Mouse (Mus musculus): ENCODE measurements at regions not wholly inside any gene's neighbourhood (a gene's known extent, or its start where the extent isn't known, plus 50 kb on each side); places are given as distances from the start of the nearest gene placed in this dataset.

- Histone ChIP-seq H3K27me3 (ENCODE audit: control insufficient read depth, insufficient read depth, low read length) (no peaks in the 10 kb centered on the region), H3K9ac (ENCODE audit: low read depth, low read length) (no peak overlapping the region), H3K36me3 (ENCODE audit: control insufficient read depth, insufficient read depth, low read length) (no peaks in the 10 kb centered on the region), H3K4me1 (ENCODE audit: control insufficient read depth, insufficient read depth, low read length) (peaks cover 19% of the 10 kb centered on the region; the same call in 1 of the 2 replicates), H3K4me3 (ENCODE audit: low read depth, low read length) (no peak overlapping the region), H3K4me2 (no peak overlapping the region), H3K9me3 (replicated peaks; ENCODE audit: control insufficient read depth, low read length) (no peaks in the 10 kb centered on the region), H3K27ac (ENCODE audit: low read depth, low read length) (peak overlapping the region; percentile 79)
- WGBS (ENCODE audit: insufficient replicate concordance) = 74% methylated on average over 4 of the region's 4 CpGs
- ATAC-seq (replicated peaks; ENCODE audit: insufficient number of reproducible peaks, low FRiP score, low TSS enrichment) = no peak
Observed at GRCm38 (mm10) chr4:11885499-11885898, 95.6 kb downstream of the Gm10604 start.

- H3K36me3 ChIP-seq (ENCODE audit: control insufficient read depth, insufficient read depth, low read length) = no peaks in the 10 kb centered on the region
- ATAC-seq (replicated peaks; ENCODE audit: insufficient number of reproducible peaks, low FRiP score, low TSS enrichment) = peak; percentile 73
- no peak overlapping the region for H3K4me3 ChIP-seq (ENCODE audit: low read depth, low read length)
- H3K27me3 ChIP-seq (ENCODE audit: control insufficient read depth, insufficient read depth, low read length) = no peaks in the 10 kb centered on the region
- peak overlapping the region; percentile 79 for H3K27ac ChIP-seq (ENCODE audit: low read depth, low read length)
- WGBS (ENCODE audit: insufficient replicate concordance) = 21% methylated on average over 7 of the region's 7 CpGs
- H3K9ac ChIP-seq (ENCODE audit: low read depth, low read length) = no peak overlapping the region
- H3K4me1 ChIP-seq (ENCODE audit: control insufficient read depth, insufficient read depth, low read length) = peaks cover 19% of the 10 kb centered on the region; the same call in 1 of the 2 replicates
- peak overlapping the region; percentile 31 for H3K4me2 ChIP-seq
- H3K9me3 ChIP-seq (replicated peaks; ENCODE audit: control insufficient read depth, low read length) = no peaks in the 10 kb centered on the region
Observed at GRCm38 (mm10) chr4:11884818-11885217, 96.2 kb downstream of the Gm10604 start.

- 53% methylated on average over 5 of the region's 5 CpGs for WGBS (ENCODE audit: insufficient replicate concordance)
- Histone ChIP-seq H3K36me3 (ENCODE audit: control insufficient read depth, insufficient read depth, low read length) (no peaks in the 10 kb centered on the region), H3K4me2 (no peak overlapping the region), H3K4me3 (ENCODE audit: low read depth, low read length) (no peak overlapping the region), H3K27me3 (ENCODE audit: control insufficient read depth, insufficient read depth, low read length) (no peaks in the 10 kb centered on the region), H3K9ac (ENCODE audit: low read depth, low read length) (no peak overlapping the region), H3K4me1 (ENCODE audit: control insufficient read depth, insufficient read depth, low read length) (peaks cover 26% of the 10 kb centered on the region), H3K27ac (ENCODE audit: low read depth, low read length) (no peak overlapping the region), H3K9me3 (replicated peaks; ENCODE audit: control insufficient read depth, low read length) (no peaks in the 10 kb centered on the region)
- ATAC-seq (replicated peaks; ENCODE audit: insufficient number of reproducible peaks, low FRiP score, low TSS enrichment) = no peak
Observed at GRCm38 (mm10) chr4:11883295-11883694, 97.8 kb downstream of the Gm10604 start.

- WGBS (ENCODE audit: insufficient replicate concordance) = 81% methylated on average over 3 of the region's 3 CpGs
- Histone ChIP-seq H3K4me1 (ENCODE audit: control insufficient read depth, insufficient read depth, low read length) (peaks cover 33% of the 10 kb centered on the region), H3K36me3 (ENCODE audit: control insufficient read depth, insufficient read depth, low read length) (no peaks in the 10 kb centered on the region), H3K4me3 (ENCODE audit: low read depth, low read length) (no peak overlapping the region), H3K9ac (ENCODE audit: low read depth, low read length) (no peak overlapping the region), H3K9me3 (replicated peaks; ENCODE audit: control insufficient read depth, low read length) (no peaks in the 10 kb centered on the region), H3K27ac (ENCODE audit: low read depth, low read length) (no peak overlapping the region), H3K27me3 (ENCODE audit: control insufficient read depth, insufficient read depth, low read length) (no peaks in the 10 kb centered on the region), H3K4me2 (no peak overlapping the region)
- no peak for ATAC-seq (replicated peaks; ENCODE audit: insufficient number of reproducible peaks, low FRiP score, low TSS enrichment)
Observed at GRCm38 (mm10) chr4:11882666-11883065, 98.4 kb downstream of the Gm10604 start.

- no peak for ATAC-seq (replicated peaks; ENCODE audit: insufficient number of reproducible peaks, low FRiP score, low TSS enrichment)
- Histone ChIP-seq H3K4me1 (ENCODE audit: control insufficient read depth, insufficient read depth, low read length) (peaks cover 35% of the 10 kb centered on the region), H3K4me2 (no peak overlapping the region), H3K36me3 (ENCODE audit: control insufficient read depth, insufficient read depth, low read length) (no peaks in the 10 kb centered on the region), H3K27me3 (ENCODE audit: control insufficient read depth, insufficient read depth, low read length) (no peaks in the 10 kb centered on the region), H3K27ac (ENCODE audit: low read depth, low read length) (peak overlapping the region; percentile 42), H3K9me3 (replicated peaks; ENCODE audit: control insufficient read depth, low read length) (no peaks in the 10 kb centered on the region), H3K4me3 (ENCODE audit: low read depth, low read length) (no peak overlapping the region), H3K9ac (ENCODE audit: low read depth, low read length) (no peak overlapping the region)
- 64% methylated on average over 6 of the region's 6 CpGs for WGBS (ENCODE audit: insufficient replicate concordance)
Observed at GRCm38 (mm10) chr4:11878638-11879037, 102.4 kb downstream of the Gm10604 start.

- Histone ChIP-seq H3K9me3 (replicated peaks; ENCODE audit: control insufficient read depth, low read length) (no peaks in the 10 kb centered on the region), H3K4me3 (ENCODE audit: low read depth, low read length) (no peak overlapping the region), H3K27ac (ENCODE audit: low read depth, low read length) (peak overlapping the region; percentile 42), H3K4me2 (no peak overlapping the region), H3K9ac (ENCODE audit: low read depth, low read length) (no peak overlapping the region), H3K4me1 (ENCODE audit: control insufficient read depth, insufficient read depth, low read length) (peaks cover 35% of the 10 kb centered on the region), H3K36me3 (ENCODE audit: control insufficient read depth, insufficient read depth, low read length) (no peaks in the 10 kb centered on the region), H3K27me3 (ENCODE audit: control insufficient read depth, insufficient read depth, low read length) (no peaks in the 10 kb centered on the region)
- ATAC-seq (replicated peaks; ENCODE audit: insufficient number of reproducible peaks, low FRiP score, low TSS enrichment) = no peak
- 19% methylated on average over 4 of the region's 4 CpGs for WGBS (ENCODE audit: insufficient replicate concordance)
Observed at GRCm38 (mm10) chr4:11877945-11878344, 103.1 kb downstream of the Gm10604 start.

GRCm38 (mm10) chr4:11876009-11876408, 105.1 kb downstream of the Gm10604 start:
- Histone ChIP-seq H3K4me2 (no peak overlapping the region), H3K36me3 (ENCODE audit: control insufficient read depth, insufficient read depth, low read length) (no peaks in the 10 kb centered on the region), H3K4me1 (ENCODE audit: control insufficient read depth, insufficient read depth, low read length) (peaks cover 29% of the 10 kb centered on the region), H3K9ac (ENCODE audit: low read depth, low read length) (no peak overlapping the region), H3K4me3 (ENCODE audit: low read depth, low read length) (no peak overlapping the region), H3K9me3 (replicated peaks; ENCODE audit: control insufficient read depth, low read length) (no peaks in the 10 kb centered on the region), H3K27me3 (ENCODE audit: control insufficient read depth, insufficient read depth, low read length) (no peaks in the 10 kb centered on the region), H3K27ac (ENCODE audit: low read depth, low read length) (no peak overlapping the region)
- peak; percentile 61 for ATAC-seq (replicated peaks; ENCODE audit: insufficient number of reproducible peaks, low FRiP score, low TSS enrichment)
- WGBS (ENCODE audit: insufficient replicate concordance) = 44% methylated on average over 1 of the region's 1 CpGs

- Histone ChIP-seq H3K4me3 (ENCODE audit: low read depth, low read length) (no peak overlapping the region), H3K27me3 (ENCODE audit: control insufficient read depth, insufficient read depth, low read length) (no peaks in the 10 kb centered on the region), H3K4me2 (no peak overlapping the region), H3K9me3 (replicated peaks; ENCODE audit: control insufficient read depth, low read length) (no peaks in the 10 kb centered on the region), H3K4me1 (ENCODE audit: control insufficient read depth, insufficient read depth, low read length) (peaks cover 29% of the 10 kb centered on the region), H3K36me3 (ENCODE audit: control insufficient read depth, insufficient read depth, low read length) (no peaks in the 10 kb centered on the region), H3K9ac (ENCODE audit: low read depth, low read length) (no peak overlapping the region), H3K27ac (ENCODE audit: low read depth, low read length) (no peak overlapping the region)
- WGBS (ENCODE audit: insufficient replicate concordance) = 75% methylated on average over 4 of the region's 4 CpGs
- no peak for ATAC-seq (replicated peaks; ENCODE audit: insufficient number of reproducible peaks, low FRiP score, low TSS enrichment)
Observed at GRCm38 (mm10) chr4:11874586-11875264, 106.3 kb downstream of the Gm10604 start.

GRCm38 (mm10) chr4:11872036-11872435, 109.0 kb downstream of the Gm10604 start:
- ATAC-seq (replicated peaks; ENCODE audit: insufficient number of reproducible peaks, low FRiP score, low TSS enrichment) = no peak
- no peak overlapping the region for H3K9ac ChIP-seq (ENCODE audit: low read depth, low read length)
- H3K36me3 ChIP-seq (ENCODE audit: control insufficient read depth, insufficient read depth, low read length) = no peaks in the 10 kb centered on the region
- H3K27ac ChIP-seq (ENCODE audit: low read depth, low read length) = no peak overlapping the region
- no peak overlapping the region for H3K4me2 ChIP-seq
- WGBS (ENCODE audit: insufficient replicate concordance) = 65% methylated on average over 3 of the region's 3 CpGs
- peaks cover 10% of the 10 kb centered on the region for H3K4me1 ChIP-seq (ENCODE audit: control insufficient read depth, insufficient read depth, low read length)
- no peak overlapping the region for H3K4me3 ChIP-seq (ENCODE audit: low read depth, low read length)
- H3K27me3 ChIP-seq (ENCODE audit: control insufficient read depth, insufficient read depth, low read length) = no peaks in the 10 kb centered on the region
- H3K9me3 ChIP-seq (replicated peaks; ENCODE audit: control insufficient read depth, low read length) = no peaks in the 10 kb centered on the region
